Mouse (Mus musculus) CH12.LX (cell line): ENCODE measurements at regions not wholly inside any gene's neighbourhood (a gene's known extent, or its start where the extent isn't known, plus 50 kb on each side); places are given as distances from the start of the nearest gene placed in this dataset.
A peak's percentile ranks its signal among the peaks of the same experiment; 100 is the strongest.

Source experiments
- DNase-seq: peaks from one replicate; pipeline ENCODE4 v3.0.0-alpha.2; 2013; ENCODE audit errors: extremely low read depth
- H3K27ac ChIP-seq: 2 replicates; pipeline ENCODE4 v1.5.1; 2012; ENCODE audit warnings: low read depth, mild to moderate bottlenecking, control low read depth, moderate library complexity; ENCODE audit not compliant: insufficient read depth
- H3K27me3 ChIP-seq: replicated peaks from 2 replicates; pipeline ENCODE3; 2012; ENCODE audit warnings: inconsistent platforms
- H3K36me3 ChIP-seq, 2 experiments: replicated peaks in 1 of 2; 2 replicates each; pipeline versions ENCODE3 to v1.6.1; 2012; ENCODE audit warnings: inconsistent platforms in 1 of 2, low read length in 1 of 2, mild to moderate bottlenecking in 1 of 2, mixed read lengths in 1 of 2, moderate library complexity in 1 of 2; ENCODE audit not compliant: control insufficient read depth in 1 of 2, insufficient read depth in 1 of 2
- H3K4me1 ChIP-seq, 2 experiments: 2 replicates each; pipeline ENCODE4 v1.6.1; 2012; ENCODE audit warnings: inconsistent platforms in 1 of 2, moderate library complexity in 1 of 2; ENCODE audit not compliant: insufficient read depth in 2 of 2, control insufficient read depth in 1 of 2
- H3K4me2 ChIP-seq: 2 replicates; pipeline ENCODE4 v1.6.1; 2012; ENCODE audit warnings: low read depth, mild to moderate bottlenecking, control low read depth; ENCODE audit not compliant: poor library complexity, insufficient read depth, severe bottlenecking
- H3K4me3 ChIP-seq, 3 experiments: fragments of 150-350 bp in 1 of 3; sonication (generic) in 1 of 3; replicated peaks in 1 of 3; 2 replicates each; pipeline versions ENCODE3 to v1.5.1; 2011 to 2012; ENCODE audit warnings: low read depth in 2 of 3, low read length in 2 of 3, mild to moderate bottlenecking in 2 of 3, moderate library complexity in 2 of 3, control low read depth in 1 of 3, improper control_type of control experiment in 1 of 3, inconsistent platforms in 1 of 3, mixed read lengths in 1 of 3; ENCODE audit not compliant: poor library complexity in 1 of 3
- H3K79me2 ChIP-seq: replicated peaks from 2 replicates; pipeline ENCODE4 v1.6.1; 2012; ENCODE audit warnings: mild to moderate bottlenecking, moderate library complexity; ENCODE audit not compliant: control insufficient read depth, poor library complexity, insufficient read depth, severe bottlenecking; ENCODE audit errors: extremely low read depth
- H3K9ac ChIP-seq: 2 replicates; pipeline ENCODE4 v1.6.1; 2012; ENCODE audit warnings: low read depth, mild to moderate bottlenecking, control low read depth, moderate library complexity; ENCODE audit not compliant: insufficient read depth
- H3K9me3 ChIP-seq: replicated peaks from 2 replicates; pipeline ENCODE3; 2012; ENCODE audit warnings: low read length, inconsistent platforms, mixed read lengths
- CHD1 ChIP-seq: IDR thresholded peaks from 2 replicates; pipeline ENCODE4 v1.6.1; 2012; ENCODE audit warnings: low read depth, low read length, improper control_type of control experiment, inconsistent platforms
- CTCF ChIP-seq, 2 experiments: IDR thresholded peaks in 1 of 2; conservative IDR thresholded peaks in 1 of 2; 2 replicates each; pipeline ENCODE4 v1.5.1; 2011 to 2012; ENCODE audit warnings: low read depth in 2 of 2, low read length in 2 of 2, improper control_type of control experiment in 1 of 2, inconsistent platforms in 1 of 2, mild to moderate bottlenecking in 1 of 2, moderate library complexity in 1 of 2
- E2F4 ChIP-seq: IDR thresholded peaks from 2 replicates; pipeline ENCODE4 v1.6.1; 2011; ENCODE audit warnings: low read depth, low read length, improper control_type of control experiment; ENCODE audit not compliant: insufficient replicate concordance
- ELF1 ChIP-seq: IDR thresholded peaks from 2 replicates; pipeline ENCODE4 v1.6.1; 2014; ENCODE audit warnings: low read depth, mild to moderate bottlenecking, inconsistent platforms, low read length, improper control_type of control experiment
- EP300 ChIP-seq: IDR thresholded peaks from 2 replicates; pipeline ENCODE4 v1.6.1; 2011; ENCODE audit warnings: low read length, improper control_type of control experiment
- GABPA ChIP-seq: IDR thresholded peaks from 2 replicates; pipeline ENCODE4 v1.6.1; 2012; ENCODE audit warnings: low read depth, low read length, improper control_type of control experiment, inconsistent platforms; ENCODE audit not compliant: insufficient replicate concordance
- HCFC1 ChIP-seq: IDR thresholded peaks from 2 replicates; pipeline ENCODE4 v1.6.1; 2012; ENCODE audit warnings: low read depth, mild to moderate bottlenecking, inconsistent platforms, low read length, improper control_type of control experiment
- JUN ChIP-seq: IDR thresholded peaks from 2 replicates; pipeline ENCODE4 v1.6.1; 2011; ENCODE audit warnings: low read depth, mild to moderate bottlenecking, low read length, improper control_type of control experiment, moderate library complexity; ENCODE audit not compliant: insufficient read depth
- MAFK ChIP-seq: IDR thresholded peaks from 2 replicates; pipeline ENCODE4 v1.6.1; 2011; ENCODE audit warnings: low read length, improper control_type of control experiment; ENCODE audit not compliant: insufficient replicate concordance
- MAX ChIP-seq: IDR thresholded peaks from 2 replicates; pipeline ENCODE4 v1.6.1; 2011; ENCODE audit warnings: low read length, improper control_type of control experiment
- MXI1 ChIP-seq: IDR thresholded peaks from 2 replicates; pipeline ENCODE4 v1.6.1; 2011; ENCODE audit warnings: mild to moderate bottlenecking, low read depth, low read length, improper control_type of control experiment
- NELFE ChIP-seq: IDR thresholded peaks from 2 replicates; pipeline ENCODE4 v1.6.1; 2011; ENCODE audit warnings: low read depth, low read length, improper control_type of control experiment
- PAX5 ChIP-seq: IDR thresholded peaks from 2 replicates; pipeline ENCODE4 v1.6.1; 2012; ENCODE audit warnings: low read length, inconsistent platforms, mixed read lengths
- POLR2A ChIP-seq: IDR thresholded peaks from 2 replicates; pipeline ENCODE4 v1.6.1; 2011; ENCODE audit warnings: low read depth, mild to moderate bottlenecking, improper control_type of control experiment, low read length
- POLR2AphosphoS2 ChIP-seq: IDR thresholded peaks from 2 replicates; pipeline ENCODE4 v1.6.1; 2011; ENCODE audit warnings: low read depth, low read length, improper control_type of control experiment
- SIN3A ChIP-seq: IDR thresholded peaks from 2 replicates; pipeline ENCODE4 v1.6.1; 2012; ENCODE audit warnings: low read length, improper control_type of control experiment, inconsistent platforms
- SMC3 ChIP-seq: IDR thresholded peaks from 2 replicates; pipeline ENCODE4 v1.6.1; 2011; ENCODE audit warnings: low read depth, low read length, improper control_type of control experiment
- TCF12 ChIP-seq: IDR thresholded peaks from 2 replicates; pipeline ENCODE4 v1.6.1; 2014; ENCODE audit warnings: low read depth, mild to moderate bottlenecking, inconsistent platforms, low read length, improper control_type of control experiment
- UBTF ChIP-seq: IDR thresholded peaks from 2 replicates; pipeline ENCODE4 v1.6.1; 2012; ENCODE audit warnings: low read depth, mild to moderate bottlenecking, inconsistent platforms, low read length, improper control_type of control experiment, moderate library complexity
- USF1 ChIP-seq: IDR thresholded peaks from 2 replicates; pipeline ENCODE4 v1.6.1; 2014; ENCODE audit warnings: low read depth, mild to moderate bottlenecking, inconsistent platforms, low read length, improper control_type of control experiment
- ZMIZ1 ChIP-seq: IDR thresholded peaks from 2 replicates; pipeline ENCODE4 v1.6.1; 2012; ENCODE audit warnings: low read depth, mild to moderate bottlenecking, inconsistent platforms, low read length, improper control_type of control experiment
- dilution Hi-C: fragments of 300-500 bp; cut with MboI; formaldehyde crosslinking; loops from 2 replicates; pipeline ENCODE4 v1.14.3; 2020; ENCODE audit warnings: low sequenced_read_pairs; ENCODE audit not compliant: extremely low pct_unique_long_range_greater_than_20kb, extremely low pct_ligation_motif_present
- in situ Hi-C: fragments of 300-500 bp; cut with MboI; formaldehyde crosslinking; loops from 3 replicates; pipeline ENCODE4 v1.14.3; 2019; ENCODE audit warnings: low sequenced_read_pairs, low pct_ligation_motif_present, low pct_unique_long_range_greater_than_20kb, mixed read lengths

DNA sequence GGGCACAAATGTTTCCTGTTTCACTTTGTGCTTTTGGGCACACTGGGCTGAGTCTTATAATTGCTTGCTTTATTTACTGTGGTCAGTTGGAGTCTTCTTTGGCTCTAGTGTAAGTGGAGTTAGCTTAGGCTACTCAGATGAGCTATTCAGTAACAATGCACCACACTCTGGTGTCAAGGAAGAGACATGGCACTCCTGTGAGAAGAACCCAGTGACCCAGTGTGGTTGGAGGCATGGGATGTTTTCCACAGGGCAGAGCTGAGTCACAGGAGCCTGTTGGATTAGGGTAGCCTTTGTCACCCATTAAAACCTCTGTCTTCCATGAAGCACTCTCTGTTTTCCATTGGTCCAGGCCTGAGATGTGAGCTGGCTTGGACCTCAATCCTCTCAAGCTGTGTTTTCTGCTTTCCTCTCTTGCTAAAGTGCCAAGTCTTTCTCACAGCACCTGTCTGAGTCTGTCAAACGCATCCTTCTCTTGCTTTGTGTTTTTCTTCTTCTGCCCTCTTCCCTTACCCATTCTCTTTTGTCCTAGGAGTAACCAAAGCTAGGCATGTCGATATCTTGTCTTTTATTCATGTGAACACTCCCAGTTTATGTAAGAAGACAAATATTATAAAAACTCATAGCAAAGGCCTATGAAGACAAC lies 83.2 kb downstream of the Cxcr4 start:
- Histone ChIP-seq H3K4me3 (no peak overlapping the region), H3K4me2 (0 out of 2 replicates have a peak overlapping the region, but pooled peaks have one; percentile 25), H3K4me1 (peaks cover 22 to 49% of the 10 kb centered on the region in 2 experiments), H3K9me3 (peaks cover 14% of the 10 kb centered on the region), H3K9ac (peak overlapping the region; percentile 64), H3K27ac (peak overlapping the region; percentile 65), H3K27me3 (no peaks in the 10 kb centered on the region), H3K36me3 (no peaks in the 10 kb centered on the region), H3K79me2 (no peaks in the 10 kb centered on the region)
- DNase-seq: no peak
- in situ Hi-C loops (no loop called here), dilution Hi-C loops (no loop called here)
- TF ChIP-seq GABPA: no peak
- no peak for TF ChIP-seq CTCF (conservative IDR thresholded peaks at IDR 0.05 in 1 of 2, IDR thresholded peaks at IDR 0.05 in 1 of 2; ENCODE audit: low read depth in 2 of 2, low read length in 2 of 2)
- no peak for TF ChIP-seq POLR2A
- TF ChIP-seq MAX: no peak
- no peak for TF ChIP-seq SMC3
- TF ChIP-seq NELFE: no peak
- TF ChIP-seq E2F4: no peak
- TF ChIP-seq CHD1: no peak
- no peak for TF ChIP-seq SIN3A
- no peak for TF ChIP-seq TCF12
- TF ChIP-seq HCFC1: no peak
- TF ChIP-seq PAX5: no peak
- no peak for TF ChIP-seq MAFK
- no peak for TF ChIP-seq USF1
- no peak for TF ChIP-seq ZMIZ1
- TF ChIP-seq MXI1: no peak
- TF ChIP-seq EP300: no peak

DNA sequence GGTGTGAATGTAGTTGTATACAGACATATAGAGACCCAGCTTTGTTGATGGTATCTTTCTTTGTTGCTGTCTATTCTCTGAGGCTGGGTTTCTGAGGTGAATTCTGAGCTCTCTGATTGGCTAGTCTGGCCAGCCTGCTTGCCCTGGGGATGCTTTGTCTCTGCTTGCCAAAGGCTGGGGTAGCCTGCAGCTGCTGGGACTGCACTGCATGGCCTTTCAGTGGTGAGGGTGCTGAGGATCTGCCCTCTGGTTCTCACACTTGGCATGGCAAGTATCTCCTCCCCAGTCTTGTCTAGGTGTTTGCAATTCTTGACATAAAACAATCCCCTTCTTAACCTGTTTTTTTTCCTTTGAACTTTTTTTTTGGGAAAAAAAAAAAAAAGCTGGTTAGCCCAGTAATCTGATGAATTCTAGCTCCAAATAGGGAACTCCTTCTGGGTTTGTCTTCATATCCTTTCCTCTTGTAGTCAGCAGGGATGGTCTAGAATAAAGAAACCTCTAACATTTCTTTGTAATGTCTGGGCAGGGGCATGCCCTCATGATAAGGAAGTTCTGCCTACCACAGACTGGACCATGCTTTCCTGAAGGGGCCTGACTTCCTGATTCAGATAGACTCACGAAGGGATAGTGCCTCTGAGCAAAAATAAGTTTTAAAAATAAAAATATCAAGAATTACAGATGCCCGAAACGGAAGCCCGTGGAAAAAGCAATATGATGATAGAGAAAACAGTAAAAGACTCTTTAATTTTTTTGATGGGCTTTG lies 85.4 kb downstream of the Cxcr4 start:
- H3K27ac ChIP-seq: no peak overlapping the region
- H3K4me1 ChIP-seq: peaks cover 17 to 39% of the 10 kb centered on the region in 2 experiments
- in situ Hi-C loops: no loop called here
- peaks cover 14% of the 10 kb centered on the region for H3K9me3 ChIP-seq
- DNase-seq: no peak
- H3K79me2 ChIP-seq: no peaks in the 10 kb centered on the region
- H3K4me3 ChIP-seq: no peak overlapping the region
- H3K27me3 ChIP-seq: no peaks in the 10 kb centered on the region
- TF ChIP-seq POLR2AphosphoS2 (no peak), JUN (no peak), EP300 (no peak), ELF1 (0 out of 2 replicates have a peak, but pooled peaks have one; percentile 15), UBTF (no peak)
- dilution Hi-C loops: no loop called here
- no peaks in the 10 kb centered on the region for H3K36me3 ChIP-seq
- H3K4me2 ChIP-seq: no peak overlapping the region
- H3K9ac ChIP-seq: no peak overlapping the region
